Mouse (Mus musculus) adipose tissue, adult 10 weeks (tissue): ENCODE measurements around the gene Mbd3l2. TPM values are rescaled to one million over a fixed set of nuclear protein-coding genes. Genes with fewer than 3 reads are reported as not detected.

Source experiments
- polyA plus RNA-seq: library from polyadenylated mRNA; stranded (reverse); fragments of 350-450 nt; fragmentation: Illumina TruSeq; extraction: RNeasy Lipid Tissue Mini Kit (QIAGEN cat#74804); gene quantifications from one replicate; pipeline ENCODE4 v1.2.3, GENCODE M21; 2014; ENCODE audit warnings: low read depth, low replicate concordance

The Mbd3l2 gene
- polyA plus RNA-seq: not detected

DNA sequence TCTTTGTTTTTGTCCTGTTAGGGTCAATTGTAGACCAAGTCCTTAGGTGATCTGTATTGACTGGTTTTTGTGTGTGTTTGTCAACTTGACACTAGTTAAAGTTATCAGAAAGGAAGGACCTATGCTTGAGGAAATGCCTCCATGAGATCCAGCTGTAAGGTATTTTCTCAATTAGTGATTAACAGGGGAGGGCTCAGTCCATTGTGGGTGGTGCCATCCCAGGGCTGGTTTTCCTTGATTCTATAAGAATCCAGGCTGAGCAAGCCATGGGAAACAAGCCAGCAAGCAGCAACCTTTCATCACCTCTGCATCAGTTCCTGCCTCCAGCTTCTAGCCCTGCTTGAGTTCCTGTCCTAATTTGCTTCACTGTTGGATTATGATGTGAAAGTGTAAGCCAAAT lies at the start of gene Mbd3l2:
Gene Mbd3l2 (plus strand): TSS at position 301 of the 400 bp plus-strand sequence.

GRCm38 (mm10) chr9:18402895-18403294 lies 27.6 kb upstream of the Mbd3l2 start, which contains the start of gene Naalad2:
TSS of gene Naalad2 (minus strand) at chr9:18402995.

GRCm38 (mm10) chr9:18404118-18404517 lies 26.3 kb upstream of the Mbd3l2 start, which contains the start of gene Ubtfl1:
TSS of gene Ubtfl1 (plus strand) at chr9:18404418.

DNA sequence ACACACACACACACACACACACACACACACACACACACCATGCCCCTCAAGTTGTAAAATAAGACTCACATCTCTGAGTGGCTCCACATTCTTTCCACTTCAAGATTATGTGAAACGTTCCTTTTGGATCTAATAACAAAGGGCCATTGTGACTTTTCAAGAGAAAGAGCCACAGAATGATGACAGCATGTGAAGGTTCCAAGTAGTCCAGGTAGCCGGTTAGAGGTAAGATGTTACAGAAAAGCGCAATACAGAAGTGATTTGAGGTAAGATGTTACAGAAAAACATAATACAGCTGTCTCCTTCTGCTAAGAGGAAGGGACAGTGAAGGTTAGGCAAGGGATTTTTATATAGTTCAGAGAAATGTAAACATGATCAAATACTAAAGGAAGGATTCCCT lies 47.7 kb downstream of the Mbd3l2 start, which contains the start of the genes Zfp558 and Mbd3l1:
Gene Zfp558 (minus strand): TSS at position 101 of the 400 bp plus-strand sequence.
Gene Mbd3l1 (plus strand): TSS at position 192 of the 400 bp plus-strand sequence.

Other genes with a start within 250 kb of the Mbd3l2 start
- 30.6 TPM for gene Chordc1, start 138.5 kb upstream of the Mbd3l2 start, polyA plus RNA-seq
- gene Naalad2, start 27.7 kb upstream of the Mbd3l2 start, polyA plus RNA-seq: 8.4 TPM
- gene Ubtfl1, start 26.2 kb upstream of the Mbd3l2 start, polyA plus RNA-seq: not detected
- 2.0 TPM for gene Zfp558, start 47.6 kb downstream of the Mbd3l2 start, polyA plus RNA-seq
- gene Mbd3l1, start 47.7 kb downstream of the Mbd3l2 start, polyA plus RNA-seq: 1.9 TPM
- gene Muc16, start 243.9 kb downstream of the Mbd3l2 start, polyA plus RNA-seq: 4.5 TPM